Mouse (Mus musculus) thymus, postnatal 36 days (tissue): ENCODE measurements at regions not wholly inside any gene's neighbourhood (a gene's known extent, or its start where the extent isn't known, plus 50 kb on each side); places are given as distances from the start of the nearest gene placed in this dataset.

Source experiments
- DNase-seq, 2 experiments: peaks; one replicate each; pipeline ENCODE4 v3.0.0; 2022; ENCODE audit warnings: mixed read lengths in 2 of 2

- DNase-seq, result no peak
These were observed 356.7 kb upstream of the Runx1 start for GRCm38 (mm10) chr16:93182656-93183055.

- DNase-seq, result no peak
These were observed 355.5 kb upstream of the Runx1 start for GRCm38 (mm10) chr16:93181497-93181896.

- no peak for DNase-seq
These were observed 354.3 kb upstream of the Runx1 start for GRCm38 (mm10) chr16:93180213-93180612.

- DNase-seq, result no peak
These were observed 340.7 kb upstream of the Runx1 start for GRCm38 (mm10) chr16:93166667-93167066.

GRCm38 (mm10) chr16:93158526-93159226 is 332.7 kb upstream of the Runx1 start:
- no peak for DNase-seq

GRCm38 (mm10) chr16:93153545-93154329 is 327.8 kb upstream of the Runx1 start:
- DNase-seq, result no peak

GRCm38 (mm10) chr16:93152765-93153489 is 327.0 kb upstream of the Runx1 start:
- peak; percentile 76 to 84 for DNase-seq

- no peak for DNase-seq
These were observed 326.1 kb upstream of the Runx1 start for GRCm38 (mm10) chr16:93152057-93152456.

- DNase-seq, result no peak
These were observed 325.7 kb upstream of the Runx1 start for GRCm38 (mm10) chr16:93151652-93152051.

- no peak for DNase-seq
These were observed 324.5 kb upstream of the Runx1 start for GRCm38 (mm10) chr16:93150451-93150850.

GRCm38 (mm10) chr16:93147525-93148222 is 321.7 kb upstream of the Runx1 start:
- DNase-seq, result no peak

GRCm38 (mm10) chr16:93146812-93147211 is 320.9 kb upstream of the Runx1 start:
- no peak for DNase-seq

GRCm38 (mm10) chr16:93145617-93146016 is 319.7 kb upstream of the Runx1 start:
- DNase-seq, result no peak

GRCm38 (mm10) chr16:93144033-93144432 is 318.1 kb upstream of the Runx1 start:
- DNase-seq, result no peak

GRCm38 (mm10) chr16:93143164-93143563 is 317.2 kb upstream of the Runx1 start:
- no peak for DNase-seq

GRCm38 (mm10) chr16:93141967-93142366 is 316.0 kb upstream of the Runx1 start:
- DNase-seq, result no peak

- no peak for DNase-seq
These were observed 314.7 kb upstream of the Runx1 start for GRCm38 (mm10) chr16:93140535-93141110.

- DNase-seq, result no peak
These were observed 311.3 kb upstream of the Runx1 start for GRCm38 (mm10) chr16:93137249-93137648.

GRCm38 (mm10) chr16:93131404-93131803 is 305.5 kb upstream of the Runx1 start:
- no peak for DNase-seq

- no peak for DNase-seq
These were observed 304.7 kb upstream of the Runx1 start for GRCm38 (mm10) chr16:93130622-93131021.

GRCm38 (mm10) chr16:93123707-93124106 is 297.8 kb upstream of the Runx1 start:
- no peak for DNase-seq
